Mouse (Mus musculus): ENCODE data around the gene Tas1r1.
"Not testable (repeated sequence)": the region's sequence is repeated elsewhere in the genome, so short reads cannot be mapped to it uniquely, and the experiment has no call there.

Tas1r1 gene

GRCm38 (mm10) chr4:152044609-152045008 is 6.2 kb upstream of the Tas1r1 start:
- CTCF ChIA-PET = no interaction called here

GRCm38 (mm10) chr4:152043171-152043570 is 4.8 kb upstream of the Tas1r1 start:
- CTCF ChIA-PET = interaction anchor here (0.7 kb wide), 1 partner anchor 14 kb away, joined by 5 read pairs; no protein-coding TSS in a partner anchor

GRCm38 (mm10) chr4:152041924-152042641 is 3.7 kb upstream of the Tas1r1 start:
- CTCF ChIA-PET = interaction anchor here (0.7 kb wide), 2 partner anchors 31 to 71 kb away, joined by 4 to 5 read pairs; no protein-coding TSS in a partner anchor

- CTCF ChIA-PET = no interaction called here
Observed at GRCm38 (mm10) chr4:152039831-152040310, 1.5 kb upstream of the Tas1r1 start.

- CTCF ChIA-PET = interaction anchor here (1.1 kb wide), 1 partner anchor 10 kb away, joined by 4 read pairs; no protein-coding TSS in a partner anchor
Observed at GRCm38 (mm10) chr4:152038985-152039830, 840 bp upstream of the Tas1r1 start, which contains the start of gene Nol9. Nol9 (plus strand) TSS chr4:152039321.

GRCm38 (mm10) chr4:152036464-152036863 is 1.9 kb downstream of the Tas1r1 start:
- CTCF ChIA-PET = not testable (repeated sequence)

- CTCF ChIA-PET = no interaction called here
Observed at GRCm38 (mm10) chr4:152032922-152033321, 5.4 kb downstream of the Tas1r1 start.

GRCm38 (mm10) chr4:152029997-152030396 is 8.4 kb downstream of the Tas1r1 start:
- CTCF ChIA-PET = interaction anchor here (1.8 kb wide), 1 partner anchor 41 kb away, joined by 5 read pairs; the partner anchor contains the start of gene Thap3

- CTCF ChIA-PET = interaction anchor here (0.6 to 1.8 kb wide), 5 partner anchors 9 to 49 kb away, joined by 3 to 5 read pairs (median 4); partner anchors contain the start of genes Nol9, Tas1r1 and Thap3
Observed at GRCm38 (mm10) chr4:152029087-152029486, 9.3 kb downstream of the Tas1r1 start.

GRCm38 (mm10) chr4:152028456-152028855 is 9.9 kb downstream of the Tas1r1 start:
- CTCF ChIA-PET = interaction anchor here (0.6 to 1.8 kb wide), 4 partner anchors 8 to 48 kb away, joined by 3 to 5 read pairs (median 4); partner anchors contain the start of gene Thap3

GRCm38 (mm10) chr4:152027524-152027923 is 10.8 kb downstream of the Tas1r1 start, which contains the start of gene Zbtb48:
Zbtb48 (minus strand) TSS chr4:152027671.
- CTCF ChIA-PET = interaction anchor here (0.7 to 1.4 kb wide), 3 partner anchors 12 to 1984 kb away, joined by 3 to 4 read pairs (median 3); partner anchors contain the start of gene Lrrc47

- CTCF ChIA-PET = interaction anchor here (0.7 to 1.0 kb wide), 4 partner anchors 11 to 1984 kb away, joined by 3 to 23 read pairs (median 3); partner anchors contain the start of gene Lrrc47
Observed at GRCm38 (mm10) chr4:152026751-152027508, 11.4 kb downstream of the Tas1r1 start.

- CTCF ChIA-PET = no interaction called here
Observed at GRCm38 (mm10) chr4:152024525-152024924, 13.8 kb downstream of the Tas1r1 start.

- CTCF ChIA-PET = no interaction called here
Observed at GRCm38 (mm10) chr4:152022506-152022905, 15.9 kb downstream of the Tas1r1 start.

- CTCF ChIA-PET = no interaction called here
Observed at GRCm38 (mm10) chr4:152021568-152022097, 16.7 kb downstream of the Tas1r1 start.

- CTCF ChIA-PET = interaction anchor here (0.9 kb wide), 1 partner anchor 9 kb away, joined by 3 read pairs; no protein-coding TSS in a partner anchor
Observed at GRCm38 (mm10) chr4:152020024-152020423, 18.3 kb downstream of the Tas1r1 start.

GRCm38 (mm10) chr4:152019073-152019472 is 19.3 kb downstream of the Tas1r1 start:
- CTCF ChIA-PET = no interaction called here

- CTCF ChIA-PET = no interaction called here
Observed at GRCm38 (mm10) chr4:152013036-152013813, 25.1 kb downstream of the Tas1r1 start.

GRCm38 (mm10) chr4:152012109-152012508 is 26.3 kb downstream of the Tas1r1 start:
- CTCF ChIA-PET = no interaction called here

Data from spleen, embryonic (tissue).